Mouse (Mus musculus) liver, postnatal 0 days (tissue): Measurements from ENCODE around the gene Lrp2. TPM values are rescaled to one million over a fixed set of nuclear protein-coding genes. Genes with fewer than 3 reads are reported as not detected.

Experiments used
- ATAC-seq: fragments of 200-750 bp; cut with Nextera tagmentation; 2 replicates; pipeline ENCODE4 v1.8.0; 2017; ENCODE audit warnings: mild to moderate bottlenecking, moderate library complexity
- DNase-seq: peaks from one replicate; pipeline ENCODE4 v3.0.0-alpha.2; 2016
- H3K27ac ChIP-seq: fragments of 300-500 bp; sonication (generic); 2 replicates; pipeline ENCODE4 v1.5.1; 2014; ENCODE audit warnings: antibody characterized with exemption, moderate library complexity, mild to moderate bottlenecking, low read depth
- H3K27me3 ChIP-seq: fragments of 300-500 bp; sonication (generic); 2 replicates; pipeline ENCODE4 v1.6.1; 2014; ENCODE audit warnings: low read length, control low read depth, mixed read lengths; ENCODE audit not compliant: insufficient read depth
- H3K36me3 ChIP-seq: fragments of 300-500 bp; sonication (generic); replicated peaks from 2 replicates; pipeline ENCODE4 v1.6.1; 2014; ENCODE audit warnings: mild to moderate bottlenecking, control low read depth, low read length, moderate library complexity, mixed read lengths; ENCODE audit not compliant: insufficient read depth
- H3K4me1 ChIP-seq: fragments of 300-500 bp; sonication (generic); 2 replicates; pipeline ENCODE4 v1.6.1; 2014; ENCODE audit warnings: antibody characterized with exemption, mild to moderate bottlenecking, control low read depth; ENCODE audit not compliant: insufficient read depth
- H3K4me2 ChIP-seq: fragments of 300-500 bp; sonication (generic); 2 replicates; pipeline ENCODE4 v1.6.1; 2014; ENCODE audit warnings: low read depth, mild to moderate bottlenecking, low read length, moderate library complexity, mixed read lengths
- H3K4me3 ChIP-seq: fragments of 300-500 bp; sonication (generic); 2 replicates; pipeline ENCODE4 v1.5.1; 2014; ENCODE audit warnings: low read depth, low read length
- H3K9ac ChIP-seq: fragments of 300-500 bp; sonication (generic); replicated peaks from 2 replicates; pipeline ENCODE4 v1.6.1; 2014; ENCODE audit warnings: mild to moderate bottlenecking, moderate library complexity
- H3K9me3 ChIP-seq: fragments of 300-500 bp; sonication (generic); 2 replicates; pipeline ENCODE4 v1.6.1; 2016; ENCODE audit warnings: mild to moderate bottlenecking, control low read depth, low read length, mixed read lengths
- CTCF ChIP-seq: sonication (generic); IDR thresholded peaks from 2 replicates; pipeline ENCODE4 v1.5.1; 2016; ENCODE audit warnings: antibody characterized with exemption, low read depth
- EP300 ChIP-seq: IDR thresholded peaks from 2 replicates; pipeline ENCODE4 v1.6.1; 2016; ENCODE audit warnings: antibody characterized with exemption, low read depth, mild to moderate bottlenecking
- WGBS: fragments of 180-500 bp; shearing (Covaris S2); extraction: QIAGEN DNeasy Blood & Tissue Kit; methylation state at CpG from one replicate; pipeline ENCODE4 v1.1.7; 2014; ENCODE audit not compliant: insufficient replicate concordance; 5-methylcytosine and 5-hydroxymethylcytosine counted together
- polyA plus RNA-seq: library from polyadenylated mRNA; unstranded; fragments of >200 nt; fragmentation: Nextera tagmentation; extraction: Ambion mirVana; gene quantifications from 2 replicates; pipeline ENCODE4 v1.2.1, GENCODE M21; 2015

The Lrp2 gene
- polyA plus RNA-seq, 1 experiment from 2014 or later: 0.05 TPM

DNA sequence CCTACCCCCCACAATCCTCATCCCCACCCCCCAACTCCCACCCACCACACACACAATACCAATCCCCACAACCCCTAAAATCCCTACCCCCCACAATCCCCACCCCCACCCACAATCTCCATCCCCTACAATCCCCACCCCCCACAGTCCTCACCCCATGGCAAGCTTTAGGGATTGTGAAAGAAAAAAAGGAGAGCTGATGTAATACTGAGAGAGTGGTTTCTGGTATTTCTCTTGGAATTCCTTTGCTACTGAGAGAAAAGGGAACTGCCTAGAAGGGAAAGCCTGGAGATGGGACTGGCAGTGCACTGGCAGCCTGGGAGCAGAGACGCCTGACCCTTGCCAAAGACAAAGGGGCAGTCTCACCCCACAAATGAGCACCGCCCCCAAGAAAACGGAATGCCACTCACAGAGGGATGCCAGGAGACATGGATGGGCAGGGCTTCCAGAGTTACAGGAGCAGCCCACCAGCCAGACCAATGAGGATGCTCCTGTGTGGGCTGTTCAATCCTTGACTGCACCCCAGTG lies 54.3 kb downstream of the Lrp2 start:
- Histone ChIP-seq H3K4me2 (no peak overlapping the region), H3K9ac (no peak overlapping the region), H3K36me3 (no peaks in the 10 kb centered on the region), H3K4me1 (no peaks in the 10 kb centered on the region; the same call in 1 of the 2 replicates), H3K9me3 (no peaks in the 10 kb centered on the region), H3K27ac (no peak overlapping the region), H3K4me3 (no peak overlapping the region), H3K27me3 (no peaks in the 10 kb centered on the region)
- DNase-seq (no peak), ATAC-seq (no peak)
- WGBS: 69% methylated on average over 3 of the region's 3 CpGs
- TF ChIP-seq EP300: no peak
- no peak for TF ChIP-seq CTCF

DNA sequence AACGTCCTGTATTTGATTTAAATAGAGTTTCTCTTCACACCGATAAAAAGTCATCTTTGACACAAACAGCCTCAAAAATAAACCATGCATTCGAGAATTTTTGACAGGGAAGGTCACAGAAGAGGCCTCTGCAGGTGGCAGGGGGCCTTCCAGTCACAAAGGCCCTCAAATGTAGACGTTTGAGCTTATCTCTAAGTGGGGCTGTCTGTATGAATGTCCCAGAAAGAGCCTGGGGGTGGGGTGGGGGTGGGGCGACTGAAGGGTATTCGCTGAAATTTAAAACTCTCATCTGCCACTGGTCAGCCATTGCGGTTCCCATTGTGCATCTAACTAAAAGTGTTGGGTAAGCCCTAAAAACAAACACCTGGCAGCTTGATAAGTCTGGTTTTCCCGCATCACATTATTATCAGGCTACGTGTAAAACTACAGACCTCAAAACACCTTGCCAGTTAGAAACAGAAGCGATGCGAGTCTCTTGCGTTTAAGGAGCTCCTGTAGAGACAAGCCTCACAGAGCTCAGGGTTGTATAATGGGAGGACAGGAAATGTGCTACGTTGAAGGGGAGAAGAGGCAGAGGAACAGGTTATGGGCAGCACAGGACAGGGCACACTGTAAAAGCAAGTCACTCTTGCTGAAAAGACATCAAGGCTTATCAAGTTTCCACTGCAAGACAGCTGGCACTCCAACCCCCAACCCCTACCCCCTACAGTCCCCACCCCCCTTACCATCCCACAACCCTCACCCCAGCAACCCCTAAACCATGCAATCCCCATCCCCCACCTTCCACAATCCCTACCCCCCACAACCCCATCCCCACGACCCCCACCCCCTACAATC lies 55.0 kb downstream of the Lrp2 start:
- Histone ChIP-seq H3K27ac (no peak overlapping the region), H3K4me1 (no peaks in the 10 kb centered on the region; the same call in 1 of the 2 replicates), H3K9ac (no peak overlapping the region), H3K36me3 (no peaks in the 10 kb centered on the region), H3K9me3 (no peaks in the 10 kb centered on the region), H3K4me2 (no peak overlapping the region), H3K4me3 (no peak overlapping the region), H3K27me3 (no peaks in the 10 kb centered on the region)
- ATAC-seq: no peak
- no peak for DNase-seq
- no peak for TF ChIP-seq CTCF
- 28% methylated on average over 14 of the region's 14 CpGs for WGBS

- no peak overlapping the region for H3K9ac ChIP-seq
- H3K9me3 ChIP-seq: no peaks in the 10 kb centered on the region
- H3K4me3 ChIP-seq: no peak overlapping the region
- no peak for ATAC-seq
- WGBS: 58% methylated on average over 5 of the region's 5 CpGs
- no peak for DNase-seq
- no peak overlapping the region for H3K27ac ChIP-seq
- H3K4me1 ChIP-seq: no peaks in the 10 kb centered on the region; the same call in 1 of the 2 replicates
- no peaks in the 10 kb centered on the region for H3K36me3 ChIP-seq
- no peak for TF ChIP-seq CTCF
- no peak for TF ChIP-seq EP300
- no peaks in the 10 kb centered on the region for H3K27me3 ChIP-seq
- H3K4me2 ChIP-seq: no peak overlapping the region
These were observed 55.7 kb downstream of the Lrp2 start for GRCm38 (mm10) chr2:69530126-69530525.

- H3K9ac ChIP-seq: no peak overlapping the region
These were observed 65.6 kb downstream of the Lrp2 start for GRCm38 (mm10) chr2:69520273-69520672.

GRCm38 (mm10) chr2:69518307-69518706 lies 67.6 kb downstream of the Lrp2 start:
- ATAC-seq (no peak), DNase-seq (no peak)
- Histone ChIP-seq H3K9ac (no peak overlapping the region), H3K27ac (no peak overlapping the region), H3K4me2 (no peak overlapping the region), H3K36me3 (no peaks in the 10 kb centered on the region), H3K27me3 (no peaks in the 10 kb centered on the region), H3K9me3 (peaks cover 4% of the 10 kb centered on the region; the same call in 1 of the 2 replicates), H3K4me1 (no peaks in the 10 kb centered on the region), H3K4me3 (no peak overlapping the region)
- TF ChIP-seq CTCF (no peak), EP300 (no peak)
- WGBS: 39% methylated on average over 7 of the region's 7 CpGs

More at GRCm38 (mm10) chr2:69520273-69520672, 65.6 kb downstream of the Lrp2 start:
- ATAC-seq: no peak
- H3K36me3 ChIP-seq: no peaks in the 10 kb centered on the region
- DNase-seq: no peak
- H3K4me1 ChIP-seq: no peaks in the 10 kb centered on the region
- H3K27me3 ChIP-seq: no peaks in the 10 kb centered on the region
- H3K4me3 ChIP-seq: no peak overlapping the region
- peaks cover 4% of the 10 kb centered on the region; the same call in 1 of the 2 replicates for H3K9me3 ChIP-seq
- no peak overlapping the region for H3K27ac ChIP-seq
- TF ChIP-seq CTCF: peak; percentile 15; the same call in 1 of the 2 replicates
- TF ChIP-seq EP300: no peak
- H3K4me2 ChIP-seq: no peak overlapping the region
- 86% methylated on average over 2 of the region's 2 CpGs for WGBS

GRCm38 (mm10) chr2:69511766-69512165 lies 74.1 kb downstream of the Lrp2 start:
- 69% methylated on average over 5 of the region's 5 CpGs for WGBS

More at GRCm38 (mm10) chr2:69511766-69512165, 74.1 kb downstream of the Lrp2 start:
- H3K27me3 ChIP-seq: no peaks in the 10 kb centered on the region
- H3K9ac ChIP-seq: no peak overlapping the region
- no peaks in the 10 kb centered on the region for H3K9me3 ChIP-seq
- no peaks in the 10 kb centered on the region for H3K4me1 ChIP-seq
- no peak overlapping the region for H3K4me2 ChIP-seq
- TF ChIP-seq CTCF (no peak), EP300 (no peak)
- H3K4me3 ChIP-seq: no peak overlapping the region
- no peaks in the 10 kb centered on the region for H3K36me3 ChIP-seq
- H3K27ac ChIP-seq: no peak overlapping the region
- ATAC-seq (no peak), DNase-seq (no peak)
